Mouse (Mus musculus) heart, adult 2 months (tissue): Measurements from ENCODE around the gene Umod. TPM values are rescaled to one million over a fixed set of nuclear protein-coding genes. Genes with fewer than 3 reads are reported as not detected.

Experiments used
- DNase-seq, 2 experiments: peaks; one replicate each; pipeline ENCODE4 v3.0.0; 2021
- H3K27ac ChIP-seq: fragments of 200-600 bp; 2 replicates; pipeline ENCODE4 v1.8.1; 2022
- H3K27me3 ChIP-seq: fragments of 200-500 bp; 2 replicates; pipeline ENCODE4 v1.6.1; 2012; ENCODE audit warnings: mild to moderate bottlenecking, low read length, inconsistent platforms, mixed read lengths; ENCODE audit not compliant: control insufficient read depth, insufficient read depth
- H3K36me3 ChIP-seq: fragments of 200-500 bp; 2 replicates; pipeline ENCODE4 v1.6.1; 2012; ENCODE audit warnings: low read length, inconsistent platforms; ENCODE audit not compliant: control insufficient read depth, insufficient read depth
- H3K4me1 ChIP-seq: fragments of 200-500 bp; 2 replicates; pipeline ENCODE4 v1.6.1; 2011; ENCODE audit warnings: low read length; ENCODE audit not compliant: control insufficient read depth, insufficient read depth
- H3K4me3 ChIP-seq: fragments of 200-600 bp; 2 replicates; pipeline ENCODE4 v1.8.1; 2022
- H3K79me2 ChIP-seq: fragments of 200-500 bp; replicated peaks from 2 replicates; pipeline ENCODE4 v1.6.1; 2012; ENCODE audit warnings: mild to moderate bottlenecking, inconsistent platforms, low read length, moderate library complexity, mixed read lengths; ENCODE audit not compliant: control insufficient read depth, insufficient read depth
- H3K9ac ChIP-seq: fragments of 200-500 bp; 2 replicates; pipeline ENCODE4 v1.6.1; 2012; ENCODE audit warnings: low read depth, mild to moderate bottlenecking, control low read depth, inconsistent platforms, low read length, mixed read lengths
- CTCF ChIP-seq: fragments of 200-600 bp; IDR thresholded peaks from 2 replicates; pipeline ENCODE4 v1.8.1; 2022; ENCODE audit warnings: antibody characterized with exemption, mild to moderate bottlenecking, moderate library complexity
- EP300 ChIP-seq: fragments of 200-500 bp; IDR thresholded peaks from 2 replicates; pipeline ENCODE4 v1.6.1; 2011; ENCODE audit warnings: low read depth, low read length, control low read depth; ENCODE audit not compliant: insufficient read depth
- POLR2A ChIP-seq: fragments of 200-500 bp; IDR thresholded peaks from 2 replicates; pipeline ENCODE4 v1.6.1; 2011; ENCODE audit warnings: mild to moderate bottlenecking, low read depth, low read length, control low read depth; ENCODE audit not compliant: insufficient read depth
- WGBS: fragments of 180-500 bp; shearing (Covaris S2); methylation state at CpG from one replicate; pipeline ENCODE4 v1.1.7; 2018; 5-methylcytosine and 5-hydroxymethylcytosine counted together
- intact Hi-C: fragments of 180-260 bp; cut with DNase I; formaldehyde crosslinking; loops from one replicate; pipeline ENCODE4 v1.15.1; 2025
- polyA plus RNA-seq: library from polyadenylated mRNA; depleted of rRNA; stranded (reverse); fragments of >200 nt; gene quantifications from 2 replicates; pipeline ENCODE4 v1.2.3, GENCODE M21; 2012; rRNA removed
- total RNA-seq, 2 experiments: library from RNA; stranded (reverse); gene quantifications; 2 replicates each; pipeline ENCODE4 v1.2.3; 2021

Umod gene
- total and polyA plus RNA-seq, 3 experiments, result 0.12 TPM; not detected in 2

GRCm38 (mm10) chr7:119420730-119421129 lies 58.4 kb downstream of the Umod start:
- TF ChIP-seq CTCF (no peak), POLR2A (no peak), EP300 (no peak)

GRCm38 (mm10) chr7:119418523-119418922 lies 60.6 kb downstream of the Umod start:
- no peak overlapping the region for H3K9ac ChIP-seq
- DNase-seq, result no peak
- H3K36me3 ChIP-seq, result no peaks in the 10 kb centered on the region
- TF ChIP-seq CTCF, result no peak
- no peak for TF ChIP-seq EP300
- no peak for TF ChIP-seq POLR2A
- intact Hi-C loops, result no loop called here
- whole genome bisulfite sequencing, result 50% methylated on average over 1 of the region's 1 CpGs
- no peak overlapping the region for H3K27ac ChIP-seq
- H3K4me1 ChIP-seq, result no peaks in the 10 kb centered on the region
- no peak overlapping the region for H3K4me3 ChIP-seq
- H3K27me3 ChIP-seq, result no peaks in the 10 kb centered on the region
- no peaks in the 10 kb centered on the region for H3K79me2 ChIP-seq

More at GRCm38 (mm10) chr7:119420730-119421129, 58.4 kb downstream of the Umod start:
- H3K4me1 ChIP-seq, result no peaks in the 10 kb centered on the region
- H3K9ac ChIP-seq, result no peak overlapping the region
- no peak overlapping the region for H3K4me3 ChIP-seq
- no peaks in the 10 kb centered on the region for H3K27me3 ChIP-seq
- no peaks in the 10 kb centered on the region for H3K79me2 ChIP-seq
- intact Hi-C loops, result no loop called here
- 15% methylated on average over 2 of the region's 2 CpGs for WGBS
- H3K27ac ChIP-seq, result no peak overlapping the region
- DNase-seq, result no peak
- no peaks in the 10 kb centered on the region for H3K36me3 ChIP-seq

Other genes starting within 250 kb of the Umod start
- not detected for gene Gp2, start 20.0 kb downstream of the Umod start, total RNA-seq
- gene Gp2, start 20.0 kb downstream of the Umod start, polyA plus RNA-seq, result 0.08 TPM in 1 of 2 replicates, not detected in the other
- 10 to 100 TPM; 12.3 to 16.2 TPM for gene Acsm5, start 40.2 kb upstream of the Umod start, total RNA-seq
- 3.4 and 3.6 TPM in 2 replicates for gene Acsm5, start 40.2 kb upstream of the Umod start, polyA plus RNA-seq
- not detected for gene Pdilt, start 44.2 kb upstream of the Umod start, total RNA-seq
- 0.06 TPM in 1 of 2 replicates, not detected in the other for gene Pdilt, start 44.2 kb upstream of the Umod start, polyA plus RNA-seq
- not detected for gene Acsm2, start 75.1 kb upstream of the Umod start, total RNA-seq
- gene Acsm2, start 75.1 kb upstream of the Umod start, polyA plus RNA-seq, result not detected in 2 replicates
- not detected for gene Acsm1, start 127.7 kb upstream of the Umod start, total RNA-seq
- gene Acsm1, start 127.7 kb upstream of the Umod start, polyA plus RNA-seq, result 0.15 and 0.86 TPM in 2 replicates
- gene Acsm4, start 210.7 kb upstream of the Umod start, total RNA-seq, result not detected
- gene Acsm4, start 210.7 kb upstream of the Umod start, polyA plus RNA-seq, result not detected in 2 replicates
- gene Thumpd1, start 241.5 kb upstream of the Umod start, total RNA-seq, result 10 to 100 TPM; 15.0 to 15.6 TPM
- gene Thumpd1, start 241.5 kb upstream of the Umod start, polyA plus RNA-seq, result 7.9 and 14.5 TPM in 2 replicates